Mouse (Mus musculus) megakaryocyte, embryonic 14.5 days (primary cell): Measurements from ENCODE around the gene Hoxa6. TPM values are rescaled to one million over a fixed set of nuclear protein-coding genes. Genes with fewer than 3 reads are reported as not detected.

Source experiments
- H3K27me3 ChIP-seq: replicated peaks from 2 replicates; pipeline ENCODE3; 2012; ENCODE audit warnings: inconsistent platforms
- H3K36me3 ChIP-seq: replicated peaks from 2 replicates; pipeline ENCODE3; 2012; ENCODE audit warnings: low read length, inconsistent platforms, mixed read lengths
- H3K4me1 ChIP-seq: 2 replicates; pipeline ENCODE4 v1.6.1; 2012; ENCODE audit warnings: inconsistent platforms
- H3K4me3 ChIP-seq: replicated peaks from 2 replicates; pipeline ENCODE3; 2012; ENCODE audit warnings: moderate library complexity, mild to moderate bottlenecking, inconsistent platforms
- H3K9me3 ChIP-seq: 2 replicates; pipeline ENCODE4 v1.6.1; 2012; ENCODE audit warnings: inconsistent platforms
- FLI1 ChIP-seq: IDR thresholded peaks from 2 replicates; pipeline ENCODE4 v1.6.1; 2012; ENCODE audit warnings: low read length, inconsistent platforms, mixed read lengths
- GATA1 ChIP-seq: IDR thresholded peaks from 3 replicates; pipeline ENCODE4 v1.6.1; 2012; ENCODE audit warnings: mixed read lengths, low read length, inconsistent platforms, borderline replicate concordance
- polyA plus RNA-seq: library from polyadenylated mRNA; stranded (reverse); fragments of >175 nt; gene quantifications from 2 replicates; pipeline ENCODE4 v1.2.3, GENCODE M21; 2012; ENCODE audit warnings: low replicate concordance; ENCODE audit not compliant: insufficient read depth

Gene Hoxa6
- polyA plus RNA-seq, 1 experiment: not detected

GRCm38 (mm10) chr6:52215771-52216535, 7.4 kb upstream of the Hoxa6 start:
- TF ChIP-seq FLI1: no peak
- TF ChIP-seq GATA1: no peak
- H3K4me1 ChIP-seq: peaks cover 77% of the 10 kb centered on the region
- H3K27me3 ChIP-seq: peaks cover 100% of the 10 kb centered on the region
- no peaks in the 10 kb centered on the region for H3K9me3 ChIP-seq
- peak overlapping the region; percentile 46 for H3K4me3 ChIP-seq
- no peaks in the 10 kb centered on the region for H3K36me3 ChIP-seq

DNA sequence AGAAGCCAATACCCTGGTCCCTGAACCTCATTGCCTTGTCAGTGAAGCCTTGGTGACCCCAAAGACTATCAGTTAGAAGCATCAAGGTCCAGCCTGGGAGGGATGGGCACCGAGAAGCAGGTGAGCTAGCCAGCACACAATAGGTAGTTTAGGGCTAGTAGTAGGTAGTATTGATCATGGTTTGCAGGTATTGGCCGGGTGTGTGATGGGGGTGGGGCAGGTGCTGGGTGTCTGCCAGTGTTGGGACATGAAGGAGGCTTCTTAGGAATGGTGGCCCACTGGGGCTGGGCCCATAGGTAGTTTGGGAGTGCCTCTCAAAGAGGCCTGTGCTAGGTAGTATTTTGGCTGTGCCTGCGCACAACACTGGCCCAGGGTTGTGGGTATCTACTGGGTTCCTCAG, 6.5 kb upstream of the Hoxa6 start:
- Histone ChIP-seq H3K27me3 (peaks cover 94% of the 10 kb centered on the region), H3K9me3 (no peaks in the 10 kb centered on the region), H3K36me3 (no peaks in the 10 kb centered on the region), H3K4me3 (no peak overlapping the region), H3K4me1 (peaks cover 70% of the 10 kb centered on the region)
- TF ChIP-seq GATA1: no peak
- TF ChIP-seq FLI1: no peak

DNA sequence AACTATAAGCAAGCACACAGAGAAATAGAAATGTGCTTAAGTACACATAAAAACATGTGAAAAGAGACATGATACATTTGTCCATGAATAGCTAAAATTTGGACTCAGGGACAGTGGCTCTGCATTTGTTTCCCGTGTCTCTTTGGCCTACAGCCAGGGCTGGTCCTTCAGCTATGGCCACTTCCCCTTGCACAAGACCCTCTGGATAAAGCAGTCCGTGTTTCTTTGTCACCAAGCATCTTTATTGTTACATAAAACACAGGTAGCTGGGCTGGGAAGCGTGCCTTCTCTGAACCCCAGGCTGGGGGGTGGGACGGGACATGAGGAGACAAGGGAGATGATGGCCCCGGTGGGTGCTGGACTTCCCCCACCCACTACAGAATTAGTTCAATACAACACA, 5.7 kb upstream of the Hoxa6 start:
- peaks cover 71% of the 10 kb centered on the region for H3K4me1 ChIP-seq
- no peak for TF ChIP-seq FLI1
- no peak for TF ChIP-seq GATA1
- H3K36me3 ChIP-seq: no peaks in the 10 kb centered on the region
- peaks cover 94% of the 10 kb centered on the region for H3K27me3 ChIP-seq
- H3K4me3 ChIP-seq: no peak overlapping the region
- H3K9me3 ChIP-seq: 0 out of 2 replicates have a peak, but pooled peaks cover 2% of the 10 kb centered on the region

- no peaks in the 10 kb centered on the region for H3K36me3 ChIP-seq
- H3K4me1 ChIP-seq: peaks cover 65% of the 10 kb centered on the region
- TF ChIP-seq FLI1: no peak
- peaks cover 7% of the 10 kb centered on the region; the same call in 1 of the 2 replicates for H3K9me3 ChIP-seq
- H3K4me3 ChIP-seq: peak within 1 kb of the TSS; percentile 97
- peaks cover 93% of the 10 kb centered on the region for H3K27me3 ChIP-seq
These were observed 4.8 kb upstream of the Hoxa6 start, which contains the start of the genes Hoxa3 and Gm28308 for GRCm38 (mm10) chr6:52213119-52213986. Gene Hoxa3 (minus strand): TSS chr6:52213336. Gene Gm28308 (minus strand): TSS chr6:52213339.

DNA sequence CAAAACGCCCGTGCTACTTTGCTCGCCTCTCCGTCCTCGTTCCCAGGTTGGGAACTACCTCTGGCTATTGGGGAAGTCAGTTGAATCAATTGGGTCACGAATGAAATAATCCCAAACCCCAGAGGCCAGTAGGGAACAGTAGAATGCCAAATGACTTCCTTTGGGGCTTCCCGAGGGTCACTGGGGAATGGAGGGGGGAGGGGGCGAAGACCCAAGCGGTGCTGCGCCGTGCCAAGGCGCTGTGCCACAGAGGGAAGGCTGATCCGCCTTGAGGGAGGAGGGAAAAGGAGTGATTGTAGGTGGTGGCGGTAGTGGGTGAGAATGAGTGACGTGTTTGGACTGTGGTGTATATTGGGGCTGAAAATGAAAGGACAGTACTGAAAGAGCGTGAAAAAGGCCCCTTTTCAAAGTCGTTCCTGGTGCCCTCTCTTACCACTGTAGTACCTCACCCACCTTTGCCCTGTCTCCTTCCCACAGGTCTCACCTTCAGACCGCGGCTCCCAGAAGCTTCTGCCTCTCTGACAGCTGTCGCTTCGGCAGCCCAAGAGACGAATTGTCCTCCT, 4.1 kb upstream of the Hoxa6 start:
- Histone ChIP-seq H3K4me1 (peaks cover 58% of the 10 kb centered on the region), H3K9me3 (peaks cover 12% of the 10 kb centered on the region; the same call in 1 of the 2 replicates)

DNA sequence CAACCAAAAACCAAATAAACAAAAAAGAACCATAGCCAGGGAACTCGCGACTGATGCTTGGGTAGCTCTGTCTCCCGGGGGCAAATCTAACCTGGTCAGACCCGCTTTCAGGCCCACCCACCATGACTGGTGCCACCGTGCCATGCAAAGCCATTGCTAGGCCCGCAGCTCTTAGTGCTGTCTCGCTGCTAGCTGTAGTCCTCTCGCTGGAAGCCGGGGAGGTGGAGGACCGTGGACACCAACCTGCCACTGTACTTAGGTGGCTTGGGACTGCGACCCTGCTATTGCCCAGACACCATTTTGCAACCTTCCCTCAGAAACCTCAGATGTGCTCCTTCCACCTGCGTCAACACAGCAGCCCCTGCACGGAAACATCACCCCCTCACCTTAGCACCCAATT, 3.4 kb upstream of the Hoxa6 start:
- Histone ChIP-seq H3K4me1 (peaks cover 51% of the 10 kb centered on the region), H3K27me3 (peaks cover 91% of the 10 kb centered on the region), H3K36me3 (no peaks in the 10 kb centered on the region), H3K4me3 (peak overlapping the region; percentile 97), H3K9me3 (peaks cover 12% of the 10 kb centered on the region; the same call in 1 of the 2 replicates)
- TF ChIP-seq GATA1 (no peak), FLI1 (no peak)

More for the DNA sequence above, 4.1 kb upstream of the Hoxa6 start:
- Histone ChIP-seq H3K4me3 (peak overlapping the region; percentile 97), H3K27me3 (peaks cover 91% of the 10 kb centered on the region), H3K36me3 (no peaks in the 10 kb centered on the region)
- no peak for TF ChIP-seq GATA1
- no peak for TF ChIP-seq FLI1

GRCm38 (mm10) chr6:52211170-52211935, 2.8 kb upstream of the Hoxa6 start:
- H3K27me3 ChIP-seq: peaks cover 90% of the 10 kb centered on the region
- TF ChIP-seq FLI1: no peak
- no peak for TF ChIP-seq GATA1
- peaks cover 45% of the 10 kb centered on the region for H3K4me1 ChIP-seq
- H3K36me3 ChIP-seq: peaks cover 2% of the 10 kb centered on the region
- peak overlapping the region; percentile 97 for H3K4me3 ChIP-seq
- H3K9me3 ChIP-seq: peaks cover 14% of the 10 kb centered on the region

- Histone ChIP-seq H3K27me3 (peaks cover 84% of the 10 kb centered on the region), H3K36me3 (peaks cover 19% of the 10 kb centered on the region), H3K4me1 (peaks cover 36% of the 10 kb centered on the region), H3K4me3 (peak overlapping the region; percentile 65), H3K9me3 (peaks cover 31% of the 10 kb centered on the region)
- TF ChIP-seq FLI1: no peak
- TF ChIP-seq GATA1: no peak
These were observed 1.1 kb upstream of the Hoxa6 start for GRCm38 (mm10) chr6:52209685-52210046.
